Mouse (Mus musculus) neutrophil, adult 5-6 weeks (primary cell): Measurements from ENCODE around the gene Laptm5. TPM values are rescaled to one million over a fixed set of nuclear protein-coding genes. Genes with fewer than 3 reads are reported as not detected.

Experiments used
- ATAC-seq: fragments of 151-379, 151-347 bp; 2 replicates; pipeline ENCODE4 v1.8.0; 2017; ENCODE audit warnings: mild to moderate bottlenecking, moderate TSS enrichment; ENCODE audit not compliant: insufficient number of reproducible peaks, poor library complexity, low FRiP score, severe bottlenecking; ENCODE audit errors: extremely low read depth
- total RNA-seq: library from RNA; stranded (forward); fragments of 200-1000 nt; gene quantifications from 2 replicates; pipeline ENCODE4 v1.2.3, GENCODE M21; 2017

The Laptm5 gene
- total RNA-seq, 1 experiment from 2014 or later = 404 TPM

DNA sequence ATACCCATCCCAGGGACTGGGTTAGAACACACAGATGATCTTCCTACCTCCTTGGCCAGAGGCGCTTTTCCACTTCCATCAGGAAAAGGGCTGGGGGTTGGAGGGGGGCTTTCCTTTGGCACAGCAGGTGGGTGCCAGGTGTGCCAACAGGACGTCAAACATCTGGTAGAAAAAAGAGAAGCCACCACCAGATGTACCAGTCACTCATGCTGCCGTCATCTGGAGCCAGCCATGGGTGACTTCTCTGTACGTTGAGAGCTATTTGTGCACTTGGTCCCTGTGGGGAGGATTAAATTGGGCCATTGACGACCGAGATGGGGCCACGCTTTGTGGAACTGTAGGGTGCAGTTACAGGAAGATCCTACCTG lies 2.7 kb downstream of the Laptm5 start:
- peak; percentile 39 for ATAC-seq

DNA sequence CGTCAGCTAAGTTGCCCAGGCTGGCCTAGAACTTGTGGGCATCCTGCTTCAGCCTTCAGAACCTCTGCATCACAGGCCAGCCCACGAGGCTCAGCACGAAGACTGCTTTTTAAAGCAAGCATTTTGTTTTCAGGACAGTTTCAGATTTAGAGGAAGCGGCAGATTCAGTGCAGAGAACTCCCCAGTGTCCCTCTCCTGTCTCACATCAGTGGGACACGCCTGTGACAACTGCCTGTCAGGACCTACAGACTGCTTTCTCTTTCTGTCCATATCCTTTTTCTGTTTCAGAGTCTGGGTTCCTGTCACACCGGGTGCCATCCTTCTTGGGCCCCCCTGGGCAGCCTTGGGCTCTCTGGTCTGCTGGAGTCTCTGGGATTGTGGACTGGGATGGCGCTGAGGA lies 3.7 kb downstream of the Laptm5 start:
- no peak for ATAC-seq

DNA sequence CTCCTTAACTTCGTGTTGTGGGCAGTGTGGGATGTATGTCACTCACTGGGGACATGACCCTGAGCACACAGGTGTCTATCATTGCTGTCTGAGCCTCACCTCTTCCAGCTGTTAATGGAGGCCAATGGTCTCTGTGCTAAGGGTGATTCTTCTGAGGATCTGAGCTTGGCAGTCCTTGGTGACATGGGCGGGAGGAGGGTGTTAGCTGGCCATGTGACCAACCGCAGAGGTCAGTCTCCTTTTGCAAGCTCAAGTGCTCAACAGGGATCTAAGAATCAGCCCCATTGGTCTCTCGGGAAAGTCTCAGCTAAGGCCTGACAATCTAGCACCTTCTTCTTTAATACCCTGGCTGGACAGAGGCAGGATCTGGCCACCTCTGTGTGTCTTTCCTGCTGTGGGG lies 4.6 kb downstream of the Laptm5 start:
- ATAC-seq = no peak

DNA sequence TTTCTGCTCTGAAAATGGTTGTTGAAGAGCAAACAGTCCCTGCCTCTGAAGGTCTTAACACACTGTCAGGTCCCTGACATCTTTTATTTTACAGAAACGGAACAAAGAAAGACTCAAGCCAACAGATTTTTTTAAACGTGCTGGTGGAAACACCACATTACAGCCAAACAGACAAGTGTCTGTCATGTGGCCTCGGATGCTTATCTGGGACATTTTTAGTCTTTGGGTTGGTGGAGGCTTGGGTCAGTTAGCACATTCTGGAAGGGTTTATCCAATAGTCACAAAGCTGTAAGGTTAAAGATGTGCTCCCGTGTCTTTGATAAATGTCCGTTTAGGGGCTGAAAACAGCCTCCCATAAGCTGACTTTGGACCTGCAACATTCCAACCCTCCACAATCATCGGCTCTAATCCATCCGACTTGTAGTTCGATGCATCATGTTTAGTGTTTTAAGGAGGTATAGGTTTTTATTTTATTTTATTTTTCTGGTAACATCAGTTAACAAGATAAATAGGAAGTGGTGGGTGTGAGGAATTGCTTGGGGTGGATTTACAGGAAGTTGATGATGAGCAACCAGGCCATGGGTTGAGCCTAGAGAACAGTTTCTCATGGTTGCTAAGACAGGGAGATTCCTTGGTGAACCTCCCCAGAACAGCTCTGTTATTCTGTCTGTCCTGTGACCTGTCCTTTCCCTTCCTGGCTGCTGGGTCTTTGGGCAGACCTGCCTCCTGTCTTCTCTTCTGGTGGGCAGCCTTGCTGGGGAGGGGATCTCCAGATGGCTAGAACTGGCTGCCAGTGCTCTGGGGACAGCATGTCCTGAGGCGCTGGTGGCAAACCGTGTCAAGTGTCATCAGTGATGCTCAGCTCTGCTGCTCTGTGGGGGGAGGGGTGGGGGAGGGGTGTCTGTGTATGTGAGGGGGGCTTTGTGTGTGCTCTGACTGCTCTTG lies 6.2 kb downstream of the Laptm5 start:
- ATAC-seq = no peak

DNA sequence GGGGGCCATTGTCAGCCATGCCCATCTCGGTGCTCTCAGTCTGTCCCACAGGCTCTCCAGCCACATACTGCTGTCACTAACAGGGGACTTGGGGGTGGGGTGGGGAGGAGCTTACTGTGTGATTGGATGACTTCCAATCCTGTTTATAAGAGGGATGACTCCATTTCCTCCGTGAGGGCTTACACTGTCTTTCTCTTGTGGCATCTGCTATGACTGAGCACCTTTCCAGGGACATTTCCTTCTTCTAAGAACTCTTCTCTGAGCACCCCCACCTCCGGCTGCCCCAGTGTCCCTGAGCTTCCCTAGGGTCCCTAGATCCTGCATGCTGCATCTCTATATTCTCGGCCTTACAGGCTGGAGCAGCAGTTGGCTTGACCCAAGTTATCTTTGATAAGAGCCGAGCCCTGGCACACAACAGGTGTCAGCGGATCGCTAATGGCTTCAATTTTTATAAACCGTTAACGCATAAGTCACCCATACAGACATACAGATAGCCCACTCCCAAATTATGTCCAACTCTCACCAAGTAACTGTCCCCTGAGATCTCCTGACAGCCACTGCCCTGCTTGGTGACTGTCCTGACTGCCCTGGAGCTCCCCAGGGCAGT lies 6.9 kb downstream of the Laptm5 start:
- ATAC-seq = no peak

DNA sequence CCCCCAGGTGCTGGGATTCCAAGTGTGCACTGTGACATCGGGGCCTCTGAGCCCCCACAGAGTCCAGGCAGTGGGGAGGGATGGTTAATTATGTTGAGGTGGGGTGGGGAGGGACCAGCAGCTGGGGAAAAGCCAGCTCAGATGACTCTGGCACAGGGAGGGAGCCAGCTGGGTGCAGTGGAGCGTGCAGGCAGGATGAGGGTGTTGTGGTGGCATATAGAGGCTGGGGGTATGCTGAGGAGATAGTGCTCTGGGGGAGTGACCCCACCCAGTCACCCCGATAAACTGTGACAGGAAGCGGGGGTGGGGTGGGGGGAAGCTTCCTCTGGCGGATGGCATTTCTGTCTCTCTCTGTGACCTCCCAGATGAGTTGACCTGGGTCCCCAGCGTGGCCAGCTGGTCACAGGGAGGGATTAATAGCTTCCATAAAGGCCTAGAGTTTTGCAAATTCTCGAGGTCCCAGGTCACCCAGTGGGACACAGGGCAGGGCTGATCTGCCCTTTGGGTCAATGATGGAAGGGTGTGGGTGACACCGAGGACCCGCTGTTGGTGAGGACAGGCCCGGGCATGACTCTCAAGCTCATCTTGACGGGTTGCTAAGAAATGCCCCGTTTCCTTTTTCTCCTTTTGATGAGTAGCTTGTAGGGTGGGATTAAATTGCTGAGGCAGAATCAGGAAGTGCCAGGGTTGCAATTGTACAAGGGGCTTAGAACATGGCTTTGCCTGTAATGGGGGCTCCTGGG lies 8.2 kb downstream of the Laptm5 start:
- peak; percentile 40; the same call in 1 of the 2 replicates for ATAC-seq

DNA sequence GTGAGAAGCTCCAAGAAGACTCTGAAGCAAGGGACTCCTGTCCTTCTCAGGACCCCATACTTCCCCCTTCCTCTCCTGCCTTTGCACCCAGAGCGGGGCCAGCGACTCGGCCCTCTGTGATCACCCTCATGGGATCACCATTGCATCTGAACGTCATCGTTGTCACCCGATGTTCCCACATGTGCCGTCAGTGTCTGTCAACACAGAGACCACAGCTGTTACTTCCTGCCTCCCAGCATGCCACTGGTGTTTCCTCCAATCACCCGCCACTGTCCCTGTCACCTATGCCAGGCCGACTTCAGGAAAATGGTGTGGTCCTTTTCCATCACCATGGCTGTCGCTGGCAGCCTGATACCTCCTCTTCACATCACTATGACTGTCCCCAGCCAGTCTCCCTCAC lies 9.1 kb downstream of the Laptm5 start:
- ATAC-seq = peak; percentile 20; the same call in 1 of the 2 replicates

DNA sequence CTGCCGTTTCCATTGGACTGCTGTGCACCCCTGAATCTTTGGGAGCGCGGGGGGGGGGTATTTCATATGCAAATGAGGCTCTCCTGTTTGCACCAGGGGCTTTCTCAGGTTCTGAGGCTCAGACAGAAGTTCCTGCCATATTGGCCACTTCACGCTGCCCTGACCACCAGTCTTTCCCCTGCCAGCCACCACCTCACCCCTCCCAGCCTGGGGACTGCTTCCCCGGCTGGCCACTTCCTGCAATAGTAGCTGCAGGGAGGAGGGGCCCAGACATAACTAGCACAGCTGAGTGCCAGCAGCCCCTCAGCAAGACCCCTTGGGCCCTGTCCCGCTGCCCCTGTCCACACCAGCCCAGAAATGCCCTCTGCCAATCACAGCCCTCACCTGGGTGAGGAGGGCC lies 13.3 kb downstream of the Laptm5 start:
- ATAC-seq = no peak

DNA sequence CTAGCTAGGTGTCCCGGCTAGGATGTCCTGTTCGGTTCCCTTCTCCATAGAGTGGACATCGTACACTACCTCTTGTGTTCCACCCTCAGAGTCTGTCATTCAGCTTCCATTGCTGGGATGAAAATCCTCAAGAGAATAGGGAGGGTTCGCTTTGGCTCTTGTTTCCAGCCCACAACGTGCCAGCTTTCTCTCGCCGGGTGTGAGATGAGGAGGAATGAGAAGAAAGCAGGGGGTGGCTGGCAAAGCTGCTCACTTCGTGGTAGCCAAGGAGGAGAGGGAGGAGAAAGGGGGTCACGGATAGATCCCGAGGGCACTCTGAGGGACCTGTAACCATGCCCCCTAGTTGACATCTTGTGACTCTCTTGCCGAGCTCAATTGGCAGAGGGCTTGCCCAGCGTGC lies 14.9 kb downstream of the Laptm5 start:
- no peak for ATAC-seq

DNA sequence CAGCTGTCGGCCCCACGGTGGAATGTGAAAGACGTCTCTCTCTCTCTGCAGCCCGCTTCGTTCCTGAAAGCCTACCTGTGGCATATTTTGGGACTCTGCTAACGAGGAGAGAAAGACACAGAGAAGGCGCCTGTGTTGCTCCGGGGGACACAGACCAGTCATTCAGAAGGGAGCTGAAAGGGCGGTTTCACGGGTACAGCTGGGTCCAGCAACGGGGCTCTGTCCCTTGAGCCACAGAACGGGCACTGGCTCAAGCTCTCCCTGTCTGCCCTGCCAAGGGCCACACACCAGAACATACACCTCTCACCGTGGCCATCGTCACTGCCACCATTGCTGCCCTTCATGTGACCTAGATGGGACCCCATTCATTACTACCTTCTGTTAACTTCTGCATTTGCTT lies 29.7 kb downstream of the Laptm5 start:
- ATAC-seq = no peak

DNA sequence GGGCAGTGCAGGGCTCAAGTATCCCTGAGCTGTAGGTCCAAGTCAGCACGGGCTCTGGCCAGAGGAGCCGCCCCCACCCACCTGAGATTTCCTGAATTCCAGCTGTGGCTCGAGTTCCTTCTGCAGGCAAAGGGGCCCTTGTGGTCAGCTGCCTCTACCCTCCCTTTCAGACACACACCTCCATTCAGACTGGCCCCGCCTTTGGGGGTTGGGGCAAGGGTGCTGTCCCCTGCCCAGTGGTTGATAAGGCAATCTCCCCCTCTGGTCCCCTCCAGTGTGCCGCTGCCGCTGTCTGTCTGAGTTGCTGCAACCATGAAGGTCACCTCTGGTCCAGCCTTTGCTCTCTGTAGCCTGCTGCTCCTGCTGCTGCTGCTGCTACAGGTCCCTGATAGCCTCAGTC lies 31.2 kb downstream of the Laptm5 start, which contains the start of gene Matn1:
TSS of gene Matn1 (plus strand) at position 274 of the 400 bp plus-strand sequence.
- ATAC-seq = no peak

DNA sequence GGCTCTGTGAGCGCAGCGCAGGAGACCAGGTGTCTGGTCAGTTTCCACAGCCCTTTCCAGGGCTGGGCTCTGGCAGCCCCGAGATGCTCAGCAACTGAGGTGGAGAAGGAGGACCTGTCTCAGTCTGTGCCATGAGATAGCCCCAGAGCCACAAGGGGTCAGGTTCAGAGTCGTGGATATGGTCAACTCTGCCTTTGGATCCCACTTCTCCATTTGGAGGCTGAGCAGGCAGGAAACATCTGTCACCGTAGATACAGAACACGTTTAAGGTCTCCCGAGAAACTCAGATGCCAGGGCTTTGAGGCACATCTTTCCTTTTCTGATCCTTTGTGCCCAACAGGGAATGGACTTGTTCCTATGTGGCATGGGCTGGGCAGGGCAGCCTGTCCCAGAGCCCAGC lies 31.9 kb downstream of the Laptm5 start:
- no peak for ATAC-seq

DNA sequence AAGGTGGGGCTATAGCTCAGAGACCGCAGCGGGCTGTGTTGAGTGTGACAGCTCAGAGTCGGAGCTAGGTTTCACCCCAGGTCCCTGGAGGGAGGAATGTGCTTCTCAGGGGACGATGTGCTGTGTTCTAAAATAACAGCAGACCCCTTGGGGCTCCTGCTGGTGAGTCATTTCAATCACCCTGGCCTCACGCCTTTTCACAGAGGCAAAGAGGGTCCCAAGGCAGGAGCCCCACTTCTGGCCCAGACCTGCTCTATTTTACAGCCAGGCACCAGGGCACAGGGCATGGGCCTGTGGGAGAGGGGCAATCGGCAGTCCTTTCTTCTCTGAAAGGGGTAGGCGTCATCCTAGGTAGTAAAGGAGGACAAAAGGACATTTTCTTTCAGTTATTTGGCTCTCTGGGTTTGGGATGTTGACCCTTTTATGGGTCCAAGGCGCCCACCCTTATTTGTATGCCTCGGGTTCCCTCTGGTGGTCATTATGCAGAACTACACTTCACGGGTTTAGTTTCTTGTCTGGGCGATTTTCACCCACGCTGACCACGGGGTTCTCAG lies 34.2 kb downstream of the Laptm5 start:
- ATAC-seq = peak; percentile 46; the same call in 1 of the 2 replicates

DNA sequence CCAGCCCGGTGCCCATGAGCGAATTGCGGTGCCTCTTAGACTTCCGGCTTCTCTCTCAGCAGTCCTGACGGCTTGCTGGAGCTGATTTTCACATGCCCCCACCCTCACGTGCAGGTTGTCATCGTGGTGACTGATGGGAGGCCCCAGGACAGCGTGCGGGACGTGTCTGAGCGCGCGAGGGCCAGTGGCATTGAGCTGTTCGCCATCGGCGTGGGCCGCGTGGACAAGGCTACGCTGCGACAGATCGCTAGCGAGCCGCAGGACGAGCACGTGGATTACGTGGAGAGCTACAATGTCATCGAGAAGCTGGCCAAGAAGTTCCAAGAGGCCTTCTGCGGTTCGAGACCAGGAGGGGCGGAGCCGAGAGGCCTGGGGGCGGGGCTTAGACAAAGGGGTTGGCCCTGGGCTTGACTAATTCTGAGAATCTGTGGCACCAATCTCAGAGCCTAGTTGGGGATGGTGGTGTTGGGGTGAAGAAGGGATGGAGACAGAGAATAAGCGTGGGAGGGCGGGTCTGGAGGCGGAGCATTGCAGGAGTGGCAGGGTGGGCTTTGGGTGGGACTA lies 37.0 kb downstream of the Laptm5 start:
- ATAC-seq = no peak

DNA sequence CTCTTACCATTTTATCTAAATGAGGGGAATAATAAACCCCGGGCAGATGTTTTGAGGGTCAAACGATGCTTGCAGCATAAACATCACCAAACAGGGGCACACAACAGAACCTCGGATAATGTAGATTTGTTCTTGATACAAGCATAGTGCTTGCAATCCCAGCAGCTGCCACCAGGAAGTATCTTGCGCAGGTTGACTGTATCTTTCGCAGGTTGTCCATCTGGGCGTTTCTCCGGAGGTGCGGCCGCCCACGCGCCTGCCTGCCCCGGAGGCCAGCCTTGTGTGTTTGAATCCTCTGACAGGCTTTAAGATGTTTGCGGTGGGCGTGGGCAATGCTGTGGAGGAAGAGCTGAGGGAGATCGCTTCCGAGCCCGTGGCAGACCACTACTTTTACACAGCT lies 39.6 kb downstream of the Laptm5 start:
- ATAC-seq = peak; percentile 34; the same call in 1 of the 2 replicates

DNA sequence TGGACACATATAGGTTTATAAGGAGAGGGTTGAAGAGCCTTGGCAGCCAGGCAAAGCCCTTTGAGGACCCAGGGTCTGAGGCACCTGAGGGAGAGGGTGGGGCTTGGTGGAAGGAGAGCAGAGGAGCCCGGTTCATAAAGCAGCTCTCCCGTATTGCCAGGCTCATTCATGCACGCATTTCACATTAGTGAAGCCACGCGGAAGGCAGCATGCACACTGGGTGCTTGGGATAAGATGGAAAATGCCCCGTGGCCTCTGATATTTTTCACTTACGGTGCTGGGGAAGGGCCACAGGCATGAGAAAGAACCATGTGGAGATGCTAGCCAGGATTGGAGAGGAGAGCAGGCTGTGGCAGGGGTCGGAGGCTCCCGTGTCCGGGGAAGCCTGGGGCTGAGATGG lies 44.2 kb downstream of the Laptm5 start:
- no peak for ATAC-seq

DNA sequence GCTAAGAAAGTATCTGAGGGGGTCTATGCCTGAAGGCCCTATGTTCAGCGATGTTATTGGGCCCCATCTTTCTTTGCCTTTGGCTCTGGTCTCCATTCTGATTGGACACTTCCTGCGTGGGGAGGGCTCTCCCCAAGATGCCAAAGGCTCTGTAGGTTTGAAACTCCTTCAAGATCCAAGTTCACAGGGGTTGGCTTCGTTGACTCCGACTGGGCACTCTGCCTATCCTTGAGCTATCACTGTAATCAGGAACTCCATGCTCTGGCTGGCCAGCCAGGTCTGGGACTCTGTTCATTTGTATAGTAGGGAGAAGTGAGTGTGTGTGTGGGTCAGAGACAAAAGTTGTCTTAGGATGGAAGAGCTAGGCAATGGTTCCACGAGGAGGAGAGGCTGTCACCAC lies 45.9 kb downstream of the Laptm5 start:
- no peak for ATAC-seq

DNA sequence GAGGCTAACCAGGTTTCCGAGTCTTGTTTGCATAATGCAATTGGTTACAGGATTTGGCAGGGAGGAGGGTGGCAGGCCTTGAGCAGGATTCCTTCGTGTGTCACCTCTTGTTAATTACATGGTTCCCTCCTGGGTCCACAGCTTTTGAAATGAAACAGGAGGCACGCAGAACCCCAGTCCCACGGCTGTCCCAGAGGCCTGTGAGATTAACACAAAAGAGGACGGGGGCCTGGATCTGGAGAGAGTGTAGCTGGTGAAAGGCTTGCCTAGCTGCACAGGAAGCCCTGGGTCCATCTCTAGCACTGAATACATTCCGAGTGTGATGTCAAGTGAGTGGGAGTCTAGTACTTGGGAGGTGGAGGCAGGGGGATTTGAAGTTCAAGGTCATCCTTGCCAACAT lies 46.8 kb downstream of the Laptm5 start:
- no peak for ATAC-seq

DNA sequence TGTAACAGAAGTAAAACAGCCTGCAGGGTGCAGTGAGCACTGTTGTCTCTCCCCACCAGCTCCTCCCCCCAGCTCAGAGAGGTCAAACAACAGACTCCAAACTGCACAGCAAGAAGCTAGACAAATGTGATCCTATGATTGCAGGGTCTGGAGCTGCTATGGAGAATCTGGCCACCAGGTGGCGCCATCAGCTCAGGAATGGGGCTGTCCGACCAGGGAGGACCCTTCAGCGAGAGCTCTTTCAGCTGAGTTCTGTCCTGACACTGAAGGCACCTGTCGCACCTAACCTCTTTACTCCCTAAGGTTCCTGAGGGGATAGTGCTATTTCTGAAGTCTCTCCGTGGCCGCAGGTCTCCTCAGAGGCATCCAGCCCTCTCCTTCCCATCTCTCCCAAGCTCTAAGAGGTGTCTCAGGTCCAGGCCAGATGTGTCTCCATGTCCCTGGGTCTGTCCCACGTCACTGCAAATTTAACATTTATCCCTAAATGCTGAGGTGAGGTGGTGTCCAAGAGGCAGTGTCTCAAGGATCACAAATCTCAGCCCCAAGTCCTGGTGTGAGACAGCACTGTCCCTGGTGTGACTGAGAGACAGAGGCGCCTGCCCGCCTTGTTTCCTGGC lies 47.3 kb downstream of the Laptm5 start:
- no peak for ATAC-seq
